Mouse (Mus musculus) cerebellum, postnatal 25 days (tissue): Measurements from ENCODE around the gene Miga1.

Source experiments
- DNase-seq, 2 experiments: peaks; one replicate each; pipeline ENCODE4 v3.0.0; 2021; ENCODE audit warnings: mixed read lengths in 2 of 2

Miga1 gene

DNA sequence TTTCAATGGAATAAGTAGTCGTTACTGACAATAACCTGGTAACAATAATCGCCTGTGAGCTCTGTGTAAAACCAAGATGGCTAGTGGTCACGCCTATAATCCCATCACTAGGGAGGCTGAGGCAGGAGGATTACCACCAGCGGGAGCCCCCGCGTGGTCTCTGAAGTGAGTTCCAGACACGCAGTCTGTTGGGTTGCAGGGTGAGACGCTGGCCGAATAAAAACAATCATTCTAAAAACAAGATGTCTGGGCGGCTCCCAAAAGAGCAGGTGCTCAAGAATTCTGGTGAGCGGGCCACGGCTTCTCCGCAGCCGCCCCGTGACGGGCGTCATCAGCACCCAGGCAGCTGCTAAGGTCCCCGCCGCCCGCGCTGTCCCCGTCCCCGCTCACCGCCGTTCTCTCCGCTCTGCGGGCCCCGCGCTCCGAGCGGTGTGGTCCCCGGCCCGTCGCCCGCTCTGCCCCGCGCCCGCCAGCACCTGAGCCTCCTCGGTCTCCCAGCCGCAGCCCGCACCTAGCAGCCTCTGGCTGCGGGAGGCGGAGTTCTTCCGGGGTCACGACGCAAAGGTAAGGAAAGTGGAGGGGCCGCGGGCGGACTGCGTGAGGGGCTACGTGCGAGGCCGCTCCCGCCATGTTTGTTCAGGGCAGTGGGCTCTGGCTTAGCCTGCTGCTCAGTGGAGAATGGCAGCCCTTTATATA, at the start of gene Miga1:
Gene Miga1, minus strand, starts transcription at position 546 of the 696 bp plus-strand sequence.
- DNase-seq, result peak; percentile 90 to 94

DNA sequence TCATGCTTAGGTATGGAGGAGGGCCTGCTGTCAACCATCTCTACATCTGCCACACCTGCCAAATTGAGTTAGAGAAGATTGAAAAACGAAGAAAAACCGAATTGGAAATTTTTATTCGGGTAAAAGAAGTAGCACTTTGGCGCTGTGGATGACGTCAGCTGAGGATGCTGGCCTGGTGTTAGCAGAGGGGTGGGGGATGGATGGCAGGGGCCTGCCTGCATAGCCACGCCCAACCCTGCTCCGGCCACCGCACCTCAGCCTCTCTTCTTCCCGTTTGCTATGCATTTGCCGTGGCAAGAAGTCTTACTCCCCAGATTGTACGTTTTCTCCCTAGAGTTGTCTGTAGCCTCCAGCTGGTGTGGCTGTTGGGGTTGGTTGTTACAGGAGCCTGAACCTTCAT, 43.9 kb upstream of the Miga1 start:
- DNase-seq, result no peak

DNA sequence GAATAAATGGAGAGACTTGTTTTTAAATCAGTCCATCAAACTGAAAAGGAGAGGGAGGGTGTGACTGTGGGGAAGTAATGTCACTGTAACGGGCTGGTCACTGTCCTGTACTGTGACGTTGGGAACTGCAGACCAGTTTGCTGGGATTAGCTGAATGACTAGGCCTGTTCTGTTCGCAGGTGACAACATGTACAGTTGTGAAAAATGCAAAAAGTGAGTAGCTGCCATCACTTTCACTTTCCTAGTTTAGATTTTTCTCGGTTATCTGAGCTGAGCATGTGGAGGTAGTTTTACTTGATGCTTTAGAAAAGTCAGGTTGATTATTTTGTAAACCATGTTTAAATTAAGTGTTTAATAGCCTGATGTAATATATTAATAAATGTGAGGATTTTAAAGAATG, 35.9 kb upstream of the Miga1 start:
- DNase-seq, result no peak

DNA sequence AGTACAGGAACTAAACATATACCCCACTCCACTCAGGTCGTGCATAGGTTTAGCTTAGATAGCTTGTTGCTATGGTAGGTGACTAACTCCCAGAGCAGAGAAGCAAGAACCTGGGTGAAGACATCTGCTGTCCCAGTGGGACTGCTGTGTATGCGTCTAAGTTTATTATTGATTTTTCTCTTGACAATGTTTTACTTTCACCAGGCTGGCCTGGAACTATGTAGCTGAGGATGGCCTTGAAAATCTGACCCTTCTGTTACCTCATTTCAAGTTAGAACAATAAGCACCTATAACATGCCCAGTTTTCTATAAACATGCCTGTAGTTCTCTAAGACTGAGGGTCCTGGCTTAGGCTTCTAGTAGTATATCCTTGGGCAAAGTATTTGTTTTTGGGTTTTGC, 24.0 kb upstream of the Miga1 start:
- no peak for DNase-seq

DNA sequence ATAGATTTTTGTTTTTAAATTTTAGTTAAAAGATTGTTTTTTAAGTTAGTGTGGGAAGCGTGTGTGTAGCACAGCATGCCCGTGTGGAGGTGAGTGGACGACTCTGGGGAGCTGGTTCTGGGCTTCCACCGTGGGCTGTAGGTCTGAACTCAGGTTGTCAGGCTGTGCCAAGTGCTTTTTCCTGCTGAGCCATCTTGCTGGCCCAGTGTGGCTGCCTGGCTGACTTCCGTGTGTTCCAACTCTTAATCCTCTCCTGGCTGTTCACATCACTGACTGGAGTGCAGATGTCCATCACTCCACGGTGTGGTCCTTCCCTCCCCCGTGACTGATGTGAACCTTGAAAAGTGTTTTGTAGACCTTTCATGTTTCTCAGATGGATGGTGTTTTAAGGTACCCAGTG, 18.9 kb upstream of the Miga1 start:
- peak; percentile 39 to 54 for DNase-seq

DNA sequence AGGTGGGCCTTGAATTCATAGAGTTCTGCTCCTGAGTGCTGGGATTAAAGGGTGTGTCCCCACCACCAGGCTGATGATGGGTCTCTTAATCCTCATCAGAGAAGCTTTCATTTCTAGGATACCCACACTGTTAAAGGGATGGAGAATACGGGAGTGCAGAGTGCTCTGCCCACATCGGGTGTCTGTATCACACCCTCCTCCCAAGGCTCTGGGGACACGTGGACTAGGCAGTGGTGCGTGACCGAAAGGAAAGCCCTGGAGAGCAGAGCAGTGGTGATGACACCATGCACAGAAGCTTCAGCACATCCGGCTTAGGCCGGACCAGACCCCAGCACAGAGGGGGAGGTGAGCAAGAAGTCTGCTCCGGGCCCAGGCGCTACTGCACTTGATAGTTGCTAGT, 16.5 kb upstream of the Miga1 start:
- DNase-seq, result no peak

DNA sequence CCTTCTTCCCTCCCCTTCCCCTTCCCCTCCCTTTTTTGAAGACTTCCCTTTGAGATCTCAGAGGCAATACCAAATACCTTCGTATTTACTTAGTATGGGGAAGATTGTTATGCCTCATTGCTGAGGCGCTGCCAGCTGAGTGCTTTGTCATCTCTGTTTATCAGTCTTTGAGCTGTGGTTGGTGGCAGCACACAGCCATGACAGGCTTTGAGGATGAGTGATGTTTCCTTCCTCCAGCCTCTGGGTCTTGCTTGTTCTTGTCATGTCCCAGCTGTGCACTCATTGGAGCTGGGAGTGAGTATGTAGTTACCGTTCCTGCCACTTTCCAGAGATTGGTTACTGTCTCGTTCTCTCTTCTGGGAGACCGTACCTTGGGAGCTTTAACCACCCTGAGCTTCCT, 15.2 kb upstream of the Miga1 start:
- no peak for DNase-seq

DNA sequence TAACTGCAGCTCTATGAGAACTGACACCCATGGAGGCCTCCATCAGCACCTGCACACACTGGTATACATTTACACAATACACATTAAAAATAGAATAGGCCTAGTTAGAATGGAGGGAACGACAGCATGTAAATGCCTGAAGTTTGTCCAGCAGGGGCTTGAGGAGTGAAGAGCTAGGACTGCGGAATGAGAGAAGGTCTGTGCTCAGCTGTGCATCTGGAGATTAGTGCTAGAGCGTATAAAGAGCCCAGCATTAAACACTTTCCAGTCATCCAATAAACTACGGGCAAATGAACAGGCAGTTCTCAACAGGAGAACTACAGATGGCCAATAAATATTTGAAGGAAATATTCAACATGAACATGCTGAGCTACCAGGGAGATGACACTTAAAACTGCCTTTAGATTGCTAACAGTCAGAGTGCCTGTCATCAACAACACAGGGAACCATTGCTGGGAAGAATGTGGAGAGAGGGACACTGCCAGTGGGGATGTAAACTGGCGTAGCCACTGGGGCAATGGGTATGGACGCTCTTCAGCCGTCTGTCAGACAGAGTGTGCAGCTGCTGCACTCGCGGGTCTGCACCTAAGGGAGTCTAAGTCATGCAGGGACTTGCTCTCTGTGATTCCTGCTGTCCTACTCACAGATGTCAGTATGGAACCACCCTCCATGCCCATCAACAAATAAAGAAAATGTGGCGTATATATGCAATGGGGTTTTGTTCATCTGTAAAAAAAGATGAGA, 13.4 kb upstream of the Miga1 start:
- DNase-seq, result no peak

DNA sequence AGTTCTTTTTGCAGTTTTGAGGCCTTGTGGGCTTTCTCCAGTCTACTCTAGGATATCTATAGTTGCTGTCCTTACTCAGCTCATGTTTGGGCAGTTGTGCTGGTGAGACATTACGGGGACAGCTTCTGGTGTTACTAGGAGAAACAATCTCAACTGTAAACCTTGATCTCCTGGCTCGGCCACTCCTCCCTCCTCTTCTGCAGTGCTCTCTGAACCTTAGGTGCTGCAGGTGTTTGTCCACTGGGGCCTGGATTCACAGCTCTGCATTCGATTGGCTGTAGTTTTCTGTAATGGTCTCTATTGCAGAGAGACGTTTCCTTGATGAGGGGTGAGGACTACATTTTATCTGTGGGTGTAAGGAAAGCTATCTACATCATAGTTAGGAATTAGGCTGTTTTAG, 12.1 kb upstream of the Miga1 start:
- DNase-seq, result no peak

DNA sequence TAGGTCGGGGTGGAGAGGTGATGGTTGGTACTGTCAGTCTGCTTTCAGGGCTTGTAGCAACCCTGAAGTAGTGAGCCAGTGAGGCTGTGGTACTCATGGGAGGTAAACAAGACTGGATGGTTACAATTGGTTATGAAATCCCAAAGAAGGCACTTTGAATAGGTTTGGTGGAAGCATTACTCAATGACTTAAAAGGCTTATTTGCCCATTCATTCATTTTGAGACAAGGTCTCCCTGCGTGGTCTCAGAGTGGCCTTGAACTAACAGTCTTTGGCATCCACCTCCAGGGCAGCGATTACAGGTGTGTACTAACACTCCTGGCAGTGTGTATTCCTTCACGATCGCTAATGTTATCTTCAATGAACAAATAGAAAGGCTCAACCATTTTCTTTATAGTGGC, 10.8 kb upstream of the Miga1 start:
- no peak for DNase-seq

DNA sequence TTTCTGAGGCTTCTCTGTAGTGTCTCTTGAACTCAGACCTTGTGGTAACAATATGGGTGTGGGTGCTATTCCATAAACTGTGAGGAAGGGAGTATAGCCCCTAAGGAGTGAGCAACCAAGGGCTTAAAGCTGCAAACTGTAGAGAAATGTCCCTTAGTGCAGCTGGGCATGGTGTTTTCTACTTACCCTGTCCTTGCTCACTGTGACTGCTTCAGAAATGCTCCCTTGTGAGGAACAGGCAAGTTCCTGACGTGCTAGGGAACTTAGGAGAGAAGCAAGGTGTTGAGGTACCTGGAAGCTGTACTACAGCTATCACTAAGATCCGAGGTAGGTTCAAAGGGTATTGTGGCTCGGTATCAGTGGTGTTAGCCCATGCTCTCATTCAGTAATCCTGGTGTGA, 10.2 kb upstream of the Miga1 start:
- no peak for DNase-seq

DNA sequence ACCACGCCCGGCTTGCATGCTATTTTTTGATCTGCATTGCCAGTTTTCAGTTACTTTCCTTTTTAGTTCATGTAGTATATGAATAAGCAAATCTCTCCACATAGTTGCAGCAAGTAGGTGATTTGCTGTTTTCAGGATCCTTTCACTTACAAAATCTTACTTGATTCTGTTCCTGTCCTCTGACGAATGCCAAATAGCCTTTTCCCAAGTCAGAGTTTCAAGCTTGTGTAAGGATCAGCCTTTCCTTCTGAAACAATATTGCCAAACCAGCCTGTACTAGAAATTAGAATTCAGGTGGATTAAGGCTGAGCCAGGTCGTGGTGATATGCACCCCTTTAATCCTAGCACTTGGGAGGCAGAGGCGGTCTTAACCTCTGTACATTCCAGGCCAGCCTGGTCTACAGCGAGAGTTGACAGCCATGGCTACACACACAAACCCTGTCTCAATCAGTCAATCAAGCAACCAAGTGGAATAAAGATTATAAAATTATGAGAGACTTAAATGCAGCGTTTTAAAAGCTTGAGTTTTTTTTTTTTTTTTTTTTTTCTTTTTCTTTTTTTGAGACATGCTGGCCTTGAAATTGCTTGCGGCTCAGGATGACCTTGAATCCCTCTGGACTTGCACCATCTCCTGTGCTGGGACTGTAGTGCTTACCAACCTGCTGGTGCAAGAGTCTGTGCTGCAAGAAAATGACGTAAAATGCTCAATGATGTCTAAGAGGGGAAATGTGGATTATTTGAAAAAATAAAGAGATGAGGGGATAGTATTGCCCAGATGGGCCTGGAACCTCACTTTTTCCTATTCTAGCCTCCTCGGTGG, 8.0 kb upstream of the Miga1 start:
- no peak for DNase-seq

DNA sequence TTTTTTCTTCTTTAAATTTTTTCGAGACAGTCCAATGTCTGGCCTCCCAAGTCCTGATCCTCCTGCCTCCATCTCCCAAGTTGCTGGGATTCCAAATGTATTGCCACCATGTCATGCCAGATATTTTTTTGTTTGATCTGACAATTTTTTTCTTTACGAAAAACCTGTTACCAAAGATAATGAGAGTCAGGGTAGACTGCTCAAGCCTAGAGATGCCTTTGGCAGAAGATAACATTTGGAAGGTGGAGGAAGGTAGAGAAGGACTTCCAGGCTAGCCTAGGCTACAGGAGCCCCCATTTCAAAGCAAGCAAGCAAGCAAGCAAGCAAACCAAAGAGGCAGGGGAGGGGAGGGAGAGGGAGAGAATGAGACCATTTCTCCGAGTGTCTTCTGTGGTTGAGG, 7.0 kb upstream of the Miga1 start:
- no peak for DNase-seq

DNA sequence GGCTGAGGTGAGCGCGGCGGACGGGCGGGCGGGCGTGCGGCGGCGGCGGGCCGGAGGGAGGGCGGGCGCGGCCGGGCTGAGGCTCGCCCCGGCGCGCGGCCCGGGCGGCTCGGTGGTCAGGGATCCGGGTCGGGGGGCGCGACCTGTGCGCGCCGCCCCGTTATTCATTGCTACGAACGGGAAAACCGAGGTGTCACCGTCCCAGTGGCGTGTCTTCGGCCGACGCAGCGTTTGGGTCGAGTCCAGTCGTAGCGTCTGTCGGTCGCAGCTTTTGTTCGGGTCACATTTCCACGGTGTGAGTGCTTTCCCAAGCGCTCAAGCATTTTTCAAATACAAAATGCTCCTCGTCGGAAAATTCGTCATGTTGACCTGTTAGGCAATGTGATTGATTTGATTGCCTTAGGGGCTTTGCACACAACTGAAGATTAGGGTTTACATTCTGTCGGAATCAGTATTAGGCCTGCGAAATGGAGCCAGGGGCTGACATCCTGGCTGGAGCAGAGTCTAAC, 6.5 kb upstream of the Miga1 start:
- peak in 1 of 2 experiments; percentile 75 for DNase-seq

DNA sequence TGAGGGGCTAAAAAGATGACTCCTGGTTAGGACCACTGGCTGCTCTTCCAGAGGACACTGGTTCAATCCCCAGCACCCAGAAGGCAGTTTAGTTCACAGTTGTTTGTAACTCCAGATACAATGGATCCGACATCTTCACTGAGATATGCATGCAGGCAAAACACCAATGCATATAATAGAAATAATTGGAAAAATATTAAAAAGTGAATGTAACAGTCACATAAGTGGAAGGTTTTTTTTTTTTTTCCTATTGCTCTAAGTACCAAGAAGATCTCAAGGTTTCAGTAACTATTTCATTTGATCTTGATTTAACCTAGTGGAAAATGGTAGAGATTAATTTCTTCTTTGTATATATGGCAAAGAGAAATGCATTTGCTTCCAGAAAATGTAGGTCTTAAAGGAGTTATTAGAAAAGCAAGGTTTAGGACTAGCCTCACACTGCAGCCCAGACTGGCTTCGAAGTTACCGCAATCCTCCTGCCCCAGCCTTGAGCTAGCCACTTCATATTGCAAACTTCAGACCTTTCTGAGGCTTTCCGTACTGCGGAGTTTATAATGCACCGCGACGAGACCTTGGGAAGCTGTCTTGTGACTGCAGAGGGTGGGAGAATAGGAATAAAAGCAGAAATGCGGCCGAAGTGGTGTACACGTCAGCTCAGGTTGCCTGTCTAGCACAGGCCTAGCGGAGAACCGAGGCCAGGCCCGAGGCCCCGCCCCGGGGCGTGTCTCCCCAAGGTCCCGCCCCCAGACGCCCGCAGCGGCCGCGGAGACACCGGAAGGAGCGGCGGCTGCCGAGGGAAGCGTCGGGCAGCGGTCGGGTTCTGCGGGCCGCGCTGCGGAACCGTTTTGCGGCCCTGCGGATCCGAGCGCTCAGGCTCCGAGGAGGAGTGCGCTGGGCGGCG, 5.8 kb upstream of the Miga1 start, which contains the start of gene Usp33:
Gene Usp33, plus strand, starts transcription at position 747 of the 901 bp plus-strand sequence.
- peak; percentile 98 for DNase-seq

DNA sequence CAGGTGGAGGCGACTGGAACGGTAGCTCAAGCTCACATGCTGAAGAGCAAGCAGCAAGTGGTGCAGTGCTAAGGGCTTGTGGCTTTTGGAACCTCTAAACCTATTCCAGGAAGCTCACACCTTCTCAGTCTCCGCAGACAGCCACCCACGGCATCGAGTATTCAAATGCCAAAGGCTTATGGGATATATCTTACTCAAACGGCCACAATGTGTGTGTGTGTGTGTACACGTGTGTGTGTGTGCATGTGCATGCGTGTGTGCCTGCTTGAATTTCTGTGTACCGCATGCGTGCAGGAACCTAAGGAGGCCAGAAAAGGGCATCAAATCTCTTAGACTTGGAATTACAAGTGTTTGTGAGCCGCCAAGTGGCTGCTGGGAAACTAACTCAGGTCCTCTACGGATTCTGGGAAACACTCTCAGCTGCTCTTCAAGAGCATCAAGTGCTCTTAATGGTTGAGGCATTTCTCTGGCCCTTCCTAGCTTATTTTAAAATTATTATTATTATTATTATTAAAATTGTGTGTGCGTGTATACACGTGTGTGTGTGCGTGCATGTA, 2.8 kb upstream of the Miga1 start:
- no peak for DNase-seq

DNA sequence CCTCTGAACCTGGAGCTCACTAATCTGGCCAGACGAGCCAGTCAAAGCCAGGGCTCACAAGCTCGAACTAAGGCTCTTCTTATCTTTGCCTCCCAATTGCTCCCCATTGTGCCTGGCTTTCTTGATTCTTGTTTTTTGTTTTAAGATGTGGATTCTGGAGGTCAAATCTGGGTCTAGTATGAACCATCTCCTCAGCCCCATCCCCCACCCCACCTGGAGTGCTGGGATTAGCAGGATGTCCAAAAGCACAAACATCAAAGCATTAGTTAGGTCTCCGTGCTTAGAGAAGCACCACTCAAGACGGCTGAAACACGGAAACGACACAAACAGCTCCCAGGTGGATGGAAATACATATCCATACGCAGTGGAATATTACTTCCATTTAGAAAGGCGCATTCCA, 4.1 kb downstream of the Miga1 start:
- DNase-seq, result no peak

DNA sequence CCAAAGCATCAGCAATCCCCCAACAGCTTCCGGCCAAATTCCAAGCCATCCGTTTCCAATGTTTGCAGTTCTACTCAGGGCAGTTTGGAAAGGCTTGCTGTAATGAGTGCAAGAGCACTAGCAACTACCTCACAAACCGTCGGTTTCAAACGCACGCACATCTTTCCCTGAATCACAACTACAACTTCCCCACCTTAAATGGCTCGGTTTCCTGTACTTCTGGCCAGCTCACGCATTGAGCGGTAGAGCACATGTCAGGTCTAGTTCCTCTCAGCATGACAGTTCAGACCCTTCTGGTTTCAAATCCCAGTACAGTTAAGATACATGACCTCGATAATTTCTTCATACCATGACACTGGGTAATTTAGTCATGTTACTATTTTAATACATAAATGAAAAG, 6.6 kb downstream of the Miga1 start:
- no peak for DNase-seq

DNA sequence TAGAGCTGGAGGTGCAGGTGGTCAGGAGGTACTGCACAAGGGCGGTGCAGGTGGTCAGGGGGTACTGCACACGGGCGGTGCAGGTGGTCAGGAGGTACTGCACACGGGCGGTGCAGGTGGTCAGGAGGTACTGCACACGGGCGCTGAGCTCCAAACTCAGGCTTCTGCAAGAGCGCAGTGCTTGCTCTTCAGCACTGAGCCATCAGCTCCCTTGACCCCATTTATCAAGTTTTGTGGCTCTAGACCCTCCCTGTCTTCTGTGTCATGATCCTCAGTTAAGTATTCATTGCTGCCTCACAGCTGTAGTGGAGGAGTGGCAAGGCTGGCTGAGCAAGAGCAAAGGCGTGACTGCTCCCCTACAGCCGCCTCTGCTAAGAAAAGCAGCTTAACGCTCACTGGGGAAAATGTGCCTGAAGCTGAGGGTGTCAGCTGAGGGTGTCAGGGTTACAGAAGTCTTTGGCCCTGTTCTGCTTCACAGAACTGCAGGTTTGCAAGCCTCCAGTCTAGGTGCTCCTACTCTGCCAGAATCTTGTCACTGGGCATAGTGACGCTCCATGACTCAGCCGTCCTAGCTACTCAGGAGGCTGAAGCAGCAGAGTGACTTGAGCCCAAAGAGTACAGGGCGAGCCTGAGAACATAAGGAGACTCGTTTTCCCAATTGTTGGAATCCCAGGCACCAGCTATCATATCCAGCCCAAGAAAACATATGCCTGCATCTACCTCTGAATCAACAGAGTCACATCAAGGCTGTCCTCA, 7.5 kb downstream of the Miga1 start:
- DNase-seq, result no peak

DNA sequence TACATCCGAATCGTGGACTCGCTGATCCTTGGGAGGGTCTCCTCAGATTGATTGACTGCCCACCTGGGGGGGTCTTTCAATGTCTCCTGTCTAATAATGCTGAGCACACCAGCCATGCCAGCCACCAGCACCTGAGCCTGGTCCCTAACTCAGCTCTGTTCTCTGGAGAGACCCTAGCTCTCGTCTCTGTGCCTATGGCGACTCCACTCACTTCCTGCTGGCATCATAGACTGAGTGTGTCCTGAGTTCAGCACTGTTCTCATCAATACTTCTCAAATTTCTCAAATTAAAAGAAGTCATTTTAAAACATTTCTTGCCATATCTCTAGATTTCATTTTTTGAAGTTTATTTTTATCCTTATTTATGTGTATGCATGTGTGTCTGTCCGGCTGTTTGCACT, 8.1 kb downstream of the Miga1 start:
- DNase-seq, result no peak
